Mouse (Mus musculus): ENCODE data around the gene Gpatch2.

- no peak for TF ChIP-seq CTCF (IDR thresholded peaks at IDR 0.05)
- no peak for TF ChIP-seq EP300 (IDR thresholded peaks at IDR 0.05)
Observed at GRCm38 (mm10) chr1:187267601-187268000, 52.3 kb downstream of the Gpatch2 start.
